Mouse (Mus musculus): ENCODE measurements around the gene Gm4881. TPM values are rescaled to one million over a fixed set of nuclear protein-coding genes. Genes with fewer than 3 reads are reported as not detected.

Gene Gm4881
- total RNA-seq (2021) = not detected

DNA sequence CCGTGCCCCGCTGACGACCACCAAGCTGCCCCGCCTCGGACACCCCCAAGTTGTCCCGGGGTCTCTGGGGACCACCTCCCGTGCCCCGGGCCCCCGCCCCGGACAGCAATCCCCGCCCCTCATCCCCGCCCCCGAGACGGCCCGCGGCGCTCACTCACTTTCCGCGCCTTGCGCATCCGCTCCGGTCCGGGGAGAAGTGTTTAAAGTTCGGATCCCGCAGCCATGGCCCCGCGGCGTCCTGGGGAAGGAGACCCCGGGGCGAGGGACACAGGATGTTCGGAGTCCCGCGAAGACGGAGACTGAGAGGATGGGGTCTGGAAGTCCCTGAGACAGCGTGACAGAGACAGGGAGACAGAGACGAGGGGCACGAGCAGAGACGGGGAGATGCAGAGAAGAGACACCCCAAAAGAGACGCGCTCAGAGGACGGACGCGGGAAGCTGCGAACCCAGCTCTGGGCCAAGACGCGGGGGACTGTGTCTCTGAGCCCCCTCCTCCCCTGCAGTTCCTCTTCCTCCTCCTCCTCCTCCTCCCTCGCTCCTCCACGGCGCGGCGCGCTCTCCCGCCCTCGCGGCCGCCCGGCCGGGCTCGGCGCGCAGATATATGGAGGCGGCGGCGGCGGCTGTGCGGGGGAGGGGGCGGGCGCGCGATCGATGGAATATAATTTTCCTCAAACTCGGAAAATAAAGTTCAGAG is at the start of gene Gm4881:
Gene Gm4881 (minus strand): TSS at position 238 of the 694 bp plus-strand sequence.
- intact Hi-C loops (cut with DNase I) = no loop called here
- no peak for DNase-seq (ENCODE audit: low spot score in 2 of 2)

- intact Hi-C loops (cut with DNase I) = no loop called here
- peak in 1 of 2 experiments; percentile 89 for DNase-seq (ENCODE audit: low spot score in 2 of 2)
Measured at GRCm38 (mm10) chr7:24993081-24993480, 48.8 kb upstream of the Gm4881 start.

DNA sequence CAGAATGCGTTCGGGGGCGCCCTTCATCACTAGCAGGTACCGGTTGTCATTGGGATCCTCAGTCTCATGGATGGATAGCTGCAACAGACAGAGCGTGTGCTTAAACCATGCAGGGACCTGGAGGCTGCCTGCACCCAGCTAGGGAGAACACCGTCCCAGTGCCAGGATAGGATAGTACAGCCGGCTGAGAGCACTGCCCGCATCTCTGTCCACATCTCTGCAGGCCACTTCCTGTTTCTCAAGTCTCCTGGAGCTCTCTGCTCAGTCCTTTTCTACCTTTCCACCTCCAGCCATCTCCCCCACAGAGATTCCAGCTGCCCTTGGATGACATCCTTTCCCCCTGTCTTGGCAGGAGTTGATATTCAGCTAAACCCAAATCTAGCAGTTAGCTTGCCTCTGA is 46.2 kb upstream of the Gm4881 start:
- intact Hi-C loops (cut with DNase I) = no loop called here

DNA sequence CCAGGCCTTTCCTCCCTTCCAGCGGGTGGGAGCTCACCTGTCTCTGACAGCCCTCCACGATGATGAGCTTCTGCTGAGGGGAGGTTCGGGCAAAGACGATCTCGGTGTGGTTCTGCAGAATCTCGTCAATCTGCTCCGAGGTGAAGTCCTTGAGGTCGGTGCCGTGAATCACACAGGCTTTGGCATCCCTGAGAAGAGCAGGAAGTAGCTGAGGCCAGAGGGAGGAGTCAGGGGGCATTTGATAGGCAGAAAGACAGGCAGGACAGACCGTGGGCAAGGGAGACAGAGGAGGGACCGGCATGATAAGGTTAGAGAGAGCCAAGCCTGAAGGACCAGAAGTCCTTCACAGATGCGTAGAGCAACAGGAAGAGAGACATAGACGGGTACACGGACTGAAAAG is 43.6 kb upstream of the Gm4881 start:
- DNase-seq (ENCODE audit: low spot score in 2 of 2) = no peak
- intact Hi-C loops (cut with DNase I) = no loop called here

More for the DNA sequence above, 46.2 kb upstream of the Gm4881 start:
- no peak for DNase-seq (ENCODE audit: low spot score in 2 of 2)

DNA sequence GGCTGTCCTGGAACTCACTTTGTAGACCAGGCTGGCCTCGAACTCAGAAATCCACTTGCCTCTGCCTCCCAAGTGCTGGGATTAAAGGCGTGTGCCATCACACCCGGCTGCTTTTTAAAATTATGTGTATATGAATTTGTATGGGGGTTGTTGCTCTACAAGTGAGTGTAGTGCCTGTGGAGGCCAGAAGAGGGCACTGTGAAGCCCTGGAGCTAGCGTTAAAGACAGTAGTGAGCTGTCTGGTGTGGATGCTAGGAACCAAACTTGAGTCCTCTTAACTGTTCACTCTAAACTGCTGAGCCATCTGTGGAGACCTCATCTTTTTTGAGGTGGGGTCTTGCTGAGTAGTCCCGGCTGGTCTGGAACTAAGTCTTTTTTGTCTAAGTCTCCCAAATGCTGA is 41.5 kb upstream of the Gm4881 start:
- intact Hi-C loops (cut with DNase I) = no loop called here
- no peak for DNase-seq (ENCODE audit: low spot score in 2 of 2)

GRCm38 (mm10) chr7:24984307-24984706 is 40.0 kb upstream of the Gm4881 start:
- intact Hi-C loops (cut with DNase I) = no loop called here
- no peak for DNase-seq (ENCODE audit: low spot score in 2 of 2)

GRCm38 (mm10) chr7:24983396-24983795 is 39.1 kb upstream of the Gm4881 start:
- DNase-seq (ENCODE audit: low spot score in 2 of 2) = no peak
- intact Hi-C loops (cut with DNase I) = no loop called here

DNA sequence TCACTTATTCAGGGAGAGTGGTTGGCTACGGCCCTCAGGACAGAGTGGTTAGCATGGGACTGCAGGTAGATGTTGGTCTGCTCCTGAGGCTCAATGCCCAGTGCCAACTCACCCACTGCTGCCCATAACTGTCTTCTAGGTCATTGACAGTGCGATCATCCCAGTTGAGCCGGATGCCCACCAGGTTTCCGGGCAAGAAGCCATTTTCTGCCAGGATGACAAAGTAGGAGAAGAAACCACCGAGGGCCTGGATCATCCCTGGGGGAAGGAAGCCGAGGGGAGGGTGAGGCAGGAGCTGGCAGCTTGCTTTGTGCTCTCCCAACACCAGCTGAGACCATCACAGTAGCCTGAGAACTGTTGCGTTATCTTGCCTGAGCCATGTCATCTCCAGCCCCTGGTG is 36.1 kb upstream of the Gm4881 start:
- DNase-seq (ENCODE audit: low spot score in 2 of 2) = no peak
- intact Hi-C loops (cut with DNase I) = no loop called here

DNA sequence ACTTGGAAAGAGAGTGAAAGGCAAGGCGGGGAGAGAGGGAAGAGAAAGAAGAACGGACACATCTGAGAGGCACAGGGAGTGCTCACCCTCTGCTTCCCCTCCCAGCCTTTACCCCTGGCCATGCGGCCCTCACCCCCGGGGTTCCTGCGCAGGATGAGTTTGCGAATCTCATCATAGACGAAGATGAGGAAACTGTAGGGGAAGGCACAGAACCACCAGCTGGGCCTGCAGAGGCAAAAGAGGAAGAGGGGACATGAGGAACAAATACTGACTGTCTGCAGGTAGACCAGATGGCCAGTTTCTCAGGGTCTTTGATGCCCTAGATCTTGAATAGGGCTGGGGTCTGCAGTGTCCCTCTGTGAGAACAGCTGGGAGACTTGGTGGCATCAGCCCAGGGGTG is 34.5 kb upstream of the Gm4881 start:
- no peak for DNase-seq (ENCODE audit: low spot score in 2 of 2)
- intact Hi-C loops (cut with DNase I) = no loop called here

- intact Hi-C loops (cut with DNase I) = no loop called here
- peak in 1 of 2 experiments; percentile 51 for DNase-seq (ENCODE audit: low spot score in 2 of 2)
Measured at GRCm38 (mm10) chr7:24974893-24975595, 30.8 kb upstream of the Gm4881 start.

DNA sequence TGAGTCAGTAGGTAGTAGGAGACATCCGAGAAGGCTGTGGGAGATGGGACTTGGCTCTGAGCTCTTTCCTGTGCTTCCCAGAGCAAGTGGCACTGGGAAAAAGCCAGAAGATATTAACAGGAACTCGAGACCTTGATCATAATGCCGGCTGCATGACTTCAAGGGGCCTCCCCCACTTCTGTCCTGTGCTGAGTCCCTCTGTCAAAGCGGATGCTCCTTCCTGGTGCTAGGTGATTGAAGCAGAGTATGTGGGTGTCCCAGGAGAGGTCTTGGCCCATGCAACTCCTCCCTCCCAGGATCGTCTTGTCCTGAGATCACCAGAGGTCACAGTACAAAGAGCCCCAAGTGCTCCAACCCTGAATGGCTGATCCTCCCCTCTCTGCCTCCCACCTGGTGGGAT is 29.6 kb upstream of the Gm4881 start:
- intact Hi-C loops (cut with DNase I) = no loop called here
- DNase-seq (ENCODE audit: low spot score in 2 of 2) = no peak

- intact Hi-C loops (cut with DNase I) = no loop called here
- DNase-seq (ENCODE audit: low spot score in 2 of 2) = no peak
Measured at GRCm38 (mm10) chr7:24973208-24973607, 28.9 kb upstream of the Gm4881 start.

DNA sequence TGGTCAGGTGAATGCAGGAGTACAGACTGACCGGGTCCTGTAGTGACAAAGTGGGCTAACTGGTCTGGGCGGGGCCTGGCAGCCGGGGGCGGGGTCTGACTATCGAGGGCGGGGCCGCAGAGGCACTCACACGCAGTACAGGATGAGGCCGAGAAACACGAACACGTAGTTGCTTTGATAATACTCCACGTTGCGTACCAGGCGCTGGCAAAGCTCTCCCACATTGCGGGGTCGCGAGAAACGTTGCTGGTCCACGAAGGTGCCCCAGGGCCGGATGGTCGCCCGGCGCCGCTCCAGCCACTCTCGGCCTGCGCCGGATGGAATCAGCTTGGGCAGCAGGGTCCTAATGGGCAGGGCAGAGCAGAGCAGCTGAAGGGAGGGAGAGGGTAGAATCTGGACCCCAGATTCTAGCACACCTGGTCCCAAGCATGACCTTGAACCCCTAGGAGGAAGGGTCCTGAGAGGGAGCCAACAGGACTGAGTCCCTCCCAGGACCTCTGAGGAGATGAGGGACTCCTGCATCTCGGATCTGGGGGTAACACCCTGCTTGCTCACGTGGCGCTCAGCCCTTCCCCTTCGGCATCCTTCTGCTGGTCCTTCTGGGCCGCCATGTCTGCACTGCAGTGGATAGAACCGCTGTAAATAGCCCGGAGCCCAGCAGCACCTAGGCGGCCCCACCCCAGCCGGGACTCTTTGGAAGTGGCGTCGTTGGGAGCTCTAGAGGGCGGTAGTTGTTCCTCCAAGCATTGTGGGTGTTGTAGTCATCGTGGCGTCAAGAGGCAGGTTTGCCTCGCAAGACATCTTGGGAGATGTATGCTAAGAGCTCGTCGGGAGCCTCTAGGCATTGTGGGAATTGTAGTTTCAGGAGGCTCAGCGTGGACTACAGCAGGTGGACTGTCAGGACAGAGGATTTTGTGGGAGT is 27.9 kb upstream of the Gm4881 start, which contains the start of gene Rabac1:
Gene Rabac1 (minus strand): TSS at position 783 of the 922 bp plus-strand sequence.
- peak; percentile 93 to 99 for DNase-seq (ENCODE audit: low spot score in 2 of 2)
- intact Hi-C loops (cut with DNase I) = loop anchor here (2.0 kb wide), 2 partner anchors 69 to 81 kb away; partner anchors contain the start of gene Arhgef1

DNA sequence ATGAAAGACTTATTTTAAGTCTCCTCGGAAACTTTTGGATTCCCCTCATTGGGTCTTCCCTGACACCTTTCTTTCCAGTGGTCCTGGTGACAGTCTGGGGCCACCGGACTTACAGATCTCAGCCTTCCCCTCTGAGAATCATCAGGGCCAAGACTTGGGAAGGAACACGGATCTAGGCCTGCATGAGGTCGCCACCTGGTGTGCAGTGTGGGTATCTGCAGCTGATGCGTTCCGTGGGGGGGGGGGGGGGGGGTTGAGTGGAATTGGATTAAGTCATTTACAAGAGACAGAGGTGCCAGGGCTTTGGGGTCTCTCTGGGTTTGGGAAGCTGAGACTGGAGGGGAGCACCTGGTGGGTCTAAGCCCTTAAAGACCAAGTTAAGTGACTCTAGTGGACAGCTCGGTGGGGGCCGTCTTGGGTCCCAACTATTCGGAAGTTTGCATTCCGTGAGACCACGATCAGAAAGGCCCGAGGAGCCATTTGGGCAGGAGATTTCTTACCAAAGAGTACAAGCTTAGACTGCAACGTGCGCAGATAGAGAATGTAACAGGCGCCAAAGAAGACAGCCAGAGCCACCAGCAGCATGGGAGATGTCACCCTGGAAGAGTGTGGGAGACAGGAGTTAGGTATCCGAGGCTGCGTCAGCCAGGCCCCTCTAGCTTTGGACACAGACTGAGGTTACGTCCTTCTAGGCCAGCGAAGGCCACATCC is 27.1 kb upstream of the Gm4881 start:
- peak in 1 of 2 experiments; percentile 54 for DNase-seq (ENCODE audit: low spot score in 2 of 2)
- intact Hi-C loops (cut with DNase I) = loop anchor here (2.0 kb wide), 2 partner anchors 69 to 81 kb away; partner anchors contain the start of gene Arhgef1

DNA sequence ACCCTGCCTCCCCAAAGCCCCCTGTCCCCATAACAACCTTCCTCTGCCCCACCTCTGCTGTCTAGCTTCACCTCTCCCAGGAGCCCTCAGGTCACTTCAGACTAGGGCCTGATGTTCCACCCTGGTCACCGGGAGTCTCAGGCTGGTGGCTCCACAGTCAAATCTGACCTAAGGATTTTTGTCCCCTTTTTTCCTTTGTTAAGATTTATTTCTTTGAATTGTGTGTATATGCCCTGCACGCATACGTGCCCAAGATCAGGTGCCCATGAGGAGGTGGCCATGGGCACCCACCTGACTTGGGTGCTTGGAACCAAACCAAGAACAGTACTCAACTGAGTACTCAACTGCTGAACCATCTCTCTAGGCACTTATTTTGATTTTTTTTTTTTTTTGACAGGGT is 26.0 kb upstream of the Gm4881 start:
- no peak for DNase-seq (ENCODE audit: low spot score in 2 of 2)
- intact Hi-C loops (cut with DNase I) = loop anchor here (2.0 kb wide), 2 partner anchors 68 to 80 kb away; partner anchors contain the start of gene Arhgef1

DNA sequence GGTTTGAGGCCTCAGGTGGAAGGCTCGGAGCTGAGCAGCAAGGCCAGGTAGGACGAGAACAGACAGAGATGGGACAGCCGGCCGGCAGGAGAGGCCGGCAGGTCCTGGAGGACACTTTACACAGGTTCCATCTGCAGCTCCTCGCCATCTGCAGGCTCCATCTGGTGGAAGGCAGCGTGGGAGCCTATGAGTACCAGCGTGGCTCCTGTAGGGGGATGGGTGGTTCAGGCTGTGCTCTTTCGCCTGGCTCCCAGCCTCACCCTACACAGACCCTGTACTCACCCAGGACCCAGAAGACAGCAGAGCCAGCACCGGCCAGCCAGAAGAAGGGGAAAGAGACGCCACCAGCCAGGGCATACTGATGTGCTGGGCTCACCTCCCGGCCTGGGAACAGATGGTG is 25.5 kb upstream of the Gm4881 start:
- intact Hi-C loops (cut with DNase I) = loop anchor here (2.0 to 10.0 kb wide), 4 partner anchors 67 to 375 kb away; partner anchors contain the start of gene Arhgef1
- DNase-seq (ENCODE audit: low spot score in 2 of 2) = peak in 1 of 2 experiments; percentile 72

DNA sequence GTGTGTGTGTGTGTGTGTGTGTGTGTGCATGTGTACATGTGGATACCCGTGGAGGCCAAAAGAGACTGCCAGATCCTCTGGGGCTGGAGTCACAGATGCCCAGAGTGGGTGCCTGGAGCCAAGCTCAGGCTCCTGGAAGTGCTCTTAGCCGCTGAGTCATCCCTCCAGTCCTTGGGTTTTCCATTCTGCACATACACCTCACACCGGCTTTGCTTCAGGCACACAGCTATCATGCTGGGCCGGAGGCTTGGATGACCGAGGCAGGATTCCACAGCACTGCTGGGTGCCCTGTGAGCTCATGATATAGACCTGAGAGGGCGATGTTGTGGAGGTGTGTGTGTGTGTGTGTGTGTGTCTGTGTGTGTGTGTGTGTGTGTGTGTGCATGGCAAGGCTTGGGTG is 24.2 kb upstream of the Gm4881 start:
- intact Hi-C loops (cut with DNase I) = loop anchor here (5.0 to 10.0 kb wide), 2 partner anchors 151 to 374 kb away; no protein-coding TSS in a partner anchor
- DNase-seq (ENCODE audit: low spot score in 2 of 2) = no peak

DNA sequence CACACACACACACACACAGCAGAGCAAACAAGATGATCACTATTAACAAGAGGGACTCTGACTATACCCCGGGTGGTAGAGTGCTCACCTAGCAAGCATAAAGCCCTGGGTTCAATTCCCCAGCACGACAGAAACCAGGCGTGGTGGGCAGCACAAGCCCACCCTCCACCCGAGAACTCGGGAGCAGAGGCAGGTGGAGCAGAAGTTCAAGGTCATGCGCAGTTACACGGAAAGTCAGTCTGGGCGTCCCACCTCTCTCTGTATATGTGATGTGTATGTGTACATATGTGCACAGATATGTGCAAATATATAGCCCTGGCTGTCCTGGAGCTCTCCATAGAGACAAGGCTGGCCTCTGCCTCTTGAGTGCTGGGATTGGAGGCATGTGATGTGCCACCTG is 23.7 kb upstream of the Gm4881 start:
- no peak for DNase-seq (ENCODE audit: low spot score in 2 of 2)
- intact Hi-C loops (cut with DNase I) = loop anchor here (5.0 to 10.0 kb wide), 2 partner anchors 151 to 373 kb away; no protein-coding TSS in a partner anchor
